Mouse (Mus musculus) lung, postnatal 4 days (tissue): ENCODE measurements at regions not wholly inside any gene's neighbourhood (a gene's known extent, or its start where the extent isn't known, plus 50 kb on each side); places are given as distances from the start of the nearest gene placed in this dataset.
"Not testable (repeated sequence)": the region's sequence is repeated elsewhere in the genome, so short reads cannot be mapped to it uniquely, and the experiment has no call there.

ENCODE experiments used
- DNase-seq, 2 experiments: peaks; one replicate each; pipeline ENCODE4 v3.0.0; 2021

- DNase-seq: peak in 1 of 2 experiments; percentile 38
These were observed 59.9 kb upstream of the Bend4 start for GRCm38 (mm10) chr5:67487965-67488409.

- not testable (repeated sequence) for DNase-seq
These were observed 62.6 kb upstream of the Bend4 start for GRCm38 (mm10) chr5:67490709-67491108.

DNA sequence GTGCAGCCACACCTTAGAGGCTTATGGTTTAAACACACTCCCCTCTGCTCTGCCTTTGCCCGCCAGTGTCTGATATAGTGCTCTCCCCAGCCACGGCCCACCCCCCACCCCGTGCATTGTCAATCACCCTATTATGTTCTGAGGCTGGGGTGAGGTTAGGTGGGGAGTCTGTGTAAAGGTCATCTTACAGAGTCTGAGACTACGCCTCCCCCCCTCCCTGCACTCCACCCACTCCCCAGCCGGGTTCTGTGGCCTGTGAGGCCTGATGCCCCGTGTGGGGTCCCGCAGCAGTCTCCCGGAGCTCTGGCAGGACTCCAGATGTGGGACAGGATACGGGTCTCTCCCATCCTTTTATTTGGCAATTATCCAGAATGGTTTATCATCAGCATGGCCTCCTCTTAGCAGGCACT, 64.8 kb upstream of the Bend4 start:
- no peak for DNase-seq

DNA sequence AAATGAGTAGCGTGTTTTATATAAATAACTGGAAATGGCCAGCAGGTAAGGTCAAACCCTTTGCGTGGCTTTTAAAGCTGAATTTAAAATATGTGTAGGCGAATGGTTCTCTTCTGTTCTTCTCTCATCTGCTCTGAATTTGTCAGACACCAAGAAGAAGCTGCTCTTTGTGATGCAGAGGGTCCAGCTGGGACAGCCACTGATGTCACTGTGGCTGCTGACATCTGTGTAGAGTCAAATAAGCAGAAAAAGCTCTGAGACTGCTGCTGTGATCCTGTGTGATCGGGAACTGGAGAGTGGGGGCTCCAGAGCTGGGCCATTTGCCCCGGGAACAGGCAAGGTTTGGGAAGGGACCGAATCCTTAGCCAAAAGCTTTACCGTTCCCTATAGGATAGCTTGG, 68.6 kb upstream of the Bend4 start:
- no peak for DNase-seq

GRCm38 (mm10) chr5:67520251-67520650, 87.4 kb upstream of the Shisa3 start:
- DNase-seq: no peak

DNA sequence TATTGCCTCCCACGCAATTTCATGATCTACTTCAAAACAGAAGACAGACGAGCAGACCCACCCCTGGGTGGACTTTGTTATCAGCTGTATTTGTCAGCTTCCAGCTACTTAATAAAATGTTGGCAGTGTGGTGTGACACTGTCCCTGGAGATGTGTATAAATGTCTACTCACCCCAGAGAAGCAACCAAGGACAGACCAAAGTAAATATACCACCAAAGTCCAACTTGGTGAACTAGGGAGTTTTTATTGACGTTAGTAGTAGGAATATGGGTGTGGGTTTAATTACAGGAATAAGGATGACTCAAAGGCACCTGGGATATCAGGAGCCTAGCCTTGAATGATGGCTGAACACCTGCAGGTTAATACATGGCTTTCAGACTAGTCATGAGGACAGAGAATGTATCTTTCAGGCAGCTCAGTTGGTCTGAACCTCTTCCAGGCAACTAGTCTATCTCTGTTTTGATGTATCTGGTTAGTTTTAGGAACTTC, 86.2 kb upstream of the Shisa3 start:
- DNase-seq: no peak

- DNase-seq: peak in 1 of 2 experiments; percentile 7
These were observed 77.5 kb upstream of the Shisa3 start for GRCm38 (mm10) chr5:67530149-67530548.

DNA sequence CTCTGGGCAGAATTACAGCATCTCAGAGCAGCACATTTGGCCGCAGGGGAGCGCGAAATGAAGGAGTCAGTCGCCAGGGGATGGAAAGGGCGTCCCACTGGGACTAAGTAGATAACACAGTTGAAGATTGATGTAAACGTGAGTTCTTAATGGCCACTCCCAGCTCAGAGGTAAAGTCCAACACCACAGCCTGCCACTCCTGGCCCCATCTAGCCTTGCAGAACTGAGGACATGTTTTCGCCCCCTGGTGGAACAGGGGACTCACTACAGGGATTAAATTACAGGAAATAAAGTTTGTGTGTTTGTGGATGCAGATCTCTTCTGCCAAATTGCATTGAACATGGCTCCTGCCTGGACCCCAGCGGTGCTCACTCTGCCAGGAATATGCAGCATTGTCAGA, 76.7 kb upstream of the Shisa3 start:
- peak in 1 of 2 experiments; percentile 31 for DNase-seq

- DNase-seq: peak; percentile 69 to 79
These were observed 75.3 kb upstream of the Shisa3 start for GRCm38 (mm10) chr5:67532351-67532750.

DNA sequence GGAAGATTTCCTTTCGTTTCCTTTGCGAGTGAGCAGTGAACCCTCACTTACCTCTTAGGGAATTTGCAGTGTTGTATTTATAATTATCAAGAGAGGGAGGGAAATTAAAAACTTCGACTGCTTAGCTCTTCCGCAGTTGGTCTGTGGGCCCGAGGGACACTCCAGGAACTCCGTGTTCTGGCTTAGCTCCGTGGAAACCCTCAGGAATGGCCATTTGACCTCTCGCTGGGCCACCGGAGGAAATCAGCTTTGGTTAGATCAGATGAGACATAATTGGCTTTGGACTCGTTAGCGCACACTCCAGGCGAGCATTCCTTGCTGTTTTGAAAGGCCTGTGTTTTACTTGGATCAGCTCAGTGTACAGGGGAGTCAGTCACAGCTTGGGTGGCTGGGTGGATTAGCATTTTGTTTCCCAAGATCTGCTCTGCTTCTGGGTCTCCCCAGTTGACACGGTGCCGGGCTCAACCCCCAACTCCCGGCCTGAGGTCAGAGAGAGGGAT, 74.9 kb upstream of the Shisa3 start:
- DNase-seq: peak; percentile 4 to 24

DNA sequence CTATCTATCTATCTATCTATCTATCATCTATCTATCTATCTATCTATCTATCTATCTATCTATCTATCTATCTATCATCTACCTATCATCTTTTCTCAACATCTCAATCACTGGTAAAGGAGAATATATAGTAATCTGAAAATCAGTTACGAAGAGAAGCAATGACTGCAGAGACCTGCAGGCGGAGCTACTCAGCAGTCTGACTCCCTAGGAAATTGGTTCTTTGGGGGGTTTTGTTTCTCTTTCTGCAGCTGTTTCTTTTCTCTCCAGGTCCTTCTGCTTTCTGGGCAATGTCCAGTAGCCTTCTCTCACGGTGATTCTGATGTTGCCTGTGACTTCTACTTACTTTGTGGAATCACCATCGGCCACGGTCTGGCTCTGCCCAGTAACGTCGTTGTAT, 73.6 kb upstream of the Shisa3 start:
- DNase-seq: peak in 1 of 2 experiments; percentile 8

GRCm38 (mm10) chr5:67537990-67538389, 69.7 kb upstream of the Shisa3 start:
- peak; percentile 21 to 57 for DNase-seq

GRCm38 (mm10) chr5:67539591-67540238, 68.0 kb upstream of the Shisa3 start:
- no peak for DNase-seq

DNA sequence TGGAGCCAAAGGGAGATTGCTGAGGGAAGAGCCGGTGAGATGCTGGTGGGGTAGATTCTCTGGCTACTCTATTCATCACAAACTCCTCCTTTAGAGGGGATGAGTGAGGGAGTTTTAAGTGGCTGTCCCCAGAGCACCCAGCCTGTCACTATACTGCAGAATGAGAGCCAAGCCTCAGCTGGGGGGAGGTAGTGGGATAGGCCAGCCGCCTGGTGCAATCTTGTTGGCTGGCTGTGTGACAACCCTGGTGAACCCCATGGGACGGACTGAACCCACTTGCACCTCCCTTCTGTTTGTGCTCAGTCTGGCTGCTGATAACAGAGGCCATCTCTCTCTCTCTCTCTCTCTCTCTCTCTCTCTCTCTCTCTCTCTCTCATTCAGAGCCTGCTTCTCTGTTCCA, 65.8 kb upstream of the Shisa3 start:
- no peak for DNase-seq

- DNase-seq: no peak
These were observed 63.6 kb upstream of the Shisa3 start for GRCm38 (mm10) chr5:67544028-67544589.

- no peak for DNase-seq
These were observed 57.4 kb upstream of the Shisa3 start for GRCm38 (mm10) chr5:67550257-67550656.

- DNase-seq: no peak
These were observed 55.9 kb upstream of the Shisa3 start for GRCm38 (mm10) chr5:67551668-67552390.

DNA sequence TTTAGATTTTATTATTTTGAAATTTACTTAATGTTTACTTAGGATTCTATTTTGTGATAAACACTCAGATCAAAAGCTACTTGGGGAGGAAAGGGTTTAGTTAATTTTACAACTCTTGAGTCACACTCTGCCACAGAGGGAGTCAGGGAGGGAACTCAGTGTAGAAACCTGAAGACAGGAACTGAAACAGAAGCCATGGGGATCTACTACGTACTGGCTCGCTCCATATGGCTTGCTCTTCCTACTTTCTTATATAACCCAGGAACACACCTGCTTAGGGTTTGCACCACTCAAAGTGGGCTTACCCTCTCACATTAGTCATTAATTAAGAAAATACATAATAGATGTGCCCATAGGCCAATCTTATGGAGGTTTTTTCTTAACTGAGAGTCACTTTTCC, 54.8 kb upstream of the Shisa3 start:
- no peak for DNase-seq
